Mouse (Mus musculus) ES-E14 (cell line): ENCODE measurements around the gene Fbxo46.

Experiments used
- CHD2 ChIP-seq: IDR thresholded peaks from 2 replicates; pipeline ENCODE4 v1.6.1; 2014; ENCODE audit warnings: mild to moderate bottlenecking, low read depth, low read length, inconsistent platforms
- HCFC1 ChIP-seq: IDR thresholded peaks from 2 replicates; pipeline ENCODE4 v1.6.1; 2012; ENCODE audit warnings: low read length, inconsistent platforms, borderline replicate concordance; ENCODE audit not compliant: insufficient read depth
- MAFK ChIP-seq: IDR thresholded peaks from 2 replicates; pipeline ENCODE4 v1.6.1; 2014; ENCODE audit warnings: mild to moderate bottlenecking, low read depth, low read length, inconsistent platforms; ENCODE audit not compliant: insufficient read depth
- ZC3H11A ChIP-seq: IDR thresholded peaks from 2 replicates; pipeline ENCODE4 v1.6.1; 2012; ENCODE audit warnings: low read depth, mild to moderate bottlenecking, inconsistent platforms, low read length, borderline replicate concordance
- ZNF384 ChIP-seq: IDR thresholded peaks from 2 replicates; pipeline ENCODE4 v1.6.1; 2012; ENCODE audit warnings: low read depth, low read length, inconsistent platforms

DNA sequence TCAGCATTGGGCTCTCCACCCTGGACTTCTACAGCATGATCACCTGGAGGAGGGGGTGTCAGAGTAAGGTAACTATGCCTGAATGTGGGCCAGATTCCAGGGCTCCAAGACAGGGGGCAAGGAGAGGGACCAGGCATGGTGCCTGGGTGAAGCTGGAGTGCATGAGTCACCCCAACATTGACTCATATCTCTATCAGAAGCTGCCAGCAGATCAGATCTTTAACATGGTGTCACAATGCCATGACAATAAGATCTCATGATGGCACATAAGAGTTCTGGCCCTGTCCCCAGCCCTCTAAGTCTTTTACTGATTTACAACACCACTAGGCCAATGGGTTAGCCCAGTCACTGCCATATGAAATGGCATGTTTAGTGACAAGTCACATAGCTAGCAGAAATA is 15.9 kb upstream of the Fbxo46 start:
- TF ChIP-seq ZC3H11A (no peak), CHD2 (no peak), MAFK (no peak), ZNF384 (no peak), HCFC1 (no peak)
